Mouse (Mus musculus): ENCODE measurements around the gene Clrn2. TPM values are rescaled to one million over a fixed set of nuclear protein-coding genes. Genes with fewer than 3 reads are reported as not detected.
"Not testable (repeated sequence)": the region's sequence is repeated elsewhere in the genome, so short reads cannot be mapped to it uniquely, and the experiment has no call there.

The Clrn2 gene
- 0.23 TPM in 1 of 2 replicates, not detected in the other for polyA plus RNA-seq (2016; fragmentation: Nextera tagmentation; extraction: Ambion mirVana)

DNA sequence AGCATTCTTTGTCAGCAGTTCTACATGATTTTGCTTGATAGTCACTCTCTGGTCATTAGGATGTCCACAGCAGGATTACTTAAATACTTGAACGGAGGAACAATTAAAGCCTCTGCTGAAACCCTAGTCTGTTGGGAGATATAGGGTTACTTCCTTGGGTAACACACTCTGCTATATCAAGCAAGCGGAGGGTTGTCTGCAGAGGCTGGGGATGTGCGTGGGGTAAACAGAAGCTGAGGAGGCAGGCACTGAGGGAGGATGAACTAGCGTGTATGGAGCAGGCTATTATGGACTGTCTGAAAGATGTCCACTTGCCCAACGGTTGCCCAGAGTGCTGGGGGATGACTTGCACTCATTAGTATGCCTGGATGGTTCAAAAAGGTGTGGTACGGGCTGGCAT is at the start of gene Clrn2:
TSS of gene Clrn2 (plus strand) at position 301 of the 400 bp plus-strand sequence.
- 67% methylated on average over 6 of the region's 6 CpGs for WGBS
- peaks cover 5% of the 10 kb centered on the region; the same call in 1 of the 2 replicates for H3K27me3 ChIP-seq
- H3K4me1 ChIP-seq (replicated peaks): peaks cover 10% of the 10 kb centered on the region
- no peaks in the 10 kb centered on the region for H3K9me3 ChIP-seq
- H3K4me3 ChIP-seq (replicated peaks): no peak within 1 kb of the TSS
- no peaks in the 10 kb centered on the region for H3K36me3 ChIP-seq
- no peak within 1 kb of the TSS for H3K27ac ChIP-seq
- no peak within 1 kb of the TSS for H3K9ac ChIP-seq (replicated peaks)
- no peak within 1 kb of the TSS for H3K4me2 ChIP-seq
- ATAC-seq (ENCODE audit: insufficient number of reproducible peaks, insufficient read depth, low FRiP score, low TSS enrichment, low read depth): no peak

DNA sequence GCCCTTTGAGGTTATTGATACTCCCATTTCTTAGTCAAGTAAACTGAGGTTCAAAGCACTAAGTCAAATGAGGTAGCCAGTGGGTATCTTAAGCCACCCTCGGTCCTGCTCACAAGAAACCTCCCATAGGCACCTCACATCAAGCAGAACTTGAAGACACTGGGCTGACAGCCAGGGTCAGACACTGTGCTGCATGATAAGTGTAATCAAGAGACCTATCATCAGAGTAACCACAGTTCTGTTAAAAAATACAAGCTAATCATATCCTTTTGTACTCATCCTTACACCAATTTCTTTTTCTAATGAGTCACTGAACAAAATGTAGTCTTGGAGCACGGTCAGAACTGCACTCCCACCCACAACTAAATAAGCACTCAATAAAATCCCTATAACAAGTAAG is 47.4 kb upstream of the Clrn2 start:
- Histone ChIP-seq H3K27ac (no peak overlapping the region), H3K27me3 (no peaks in the 10 kb centered on the region), H3K9me3 (no peaks in the 10 kb centered on the region), H3K4me3 (replicated peaks) (no peak overlapping the region), H3K4me1 (replicated peaks) (no peaks in the 10 kb centered on the region; the same call in 1 of the 2 replicates), H3K9ac (replicated peaks) (no peak overlapping the region), H3K36me3 (no peaks in the 10 kb centered on the region), H3K4me2 (no peak overlapping the region)
- ATAC-seq (ENCODE audit: insufficient number of reproducible peaks, insufficient read depth, low FRiP score, low TSS enrichment, low read depth): no peak
- 73% methylated on average over 2 of the region's 2 CpGs for WGBS

DNA sequence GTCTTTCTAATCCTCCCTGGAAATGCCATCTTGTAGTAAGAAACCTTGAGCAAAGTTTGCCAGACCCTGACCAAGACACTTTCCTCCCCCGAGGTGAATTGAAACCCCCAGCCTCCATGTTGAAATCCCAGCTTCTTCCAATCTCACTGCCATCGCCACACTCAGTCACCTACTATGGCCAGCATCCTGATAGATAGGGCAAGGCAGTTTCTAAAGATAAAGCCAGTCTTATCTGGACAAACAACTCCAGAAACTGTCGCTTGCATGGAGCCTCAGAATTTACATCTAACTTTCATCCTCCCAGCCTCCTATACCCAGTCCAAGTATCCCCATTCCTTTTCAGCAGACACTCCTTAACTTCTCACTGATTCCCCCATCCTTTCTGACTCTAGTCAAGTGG is 37.1 kb upstream of the Clrn2 start:
- 91% methylated on average over 3 of the region's 3 CpGs for WGBS
- Histone ChIP-seq H3K4me3 (replicated peaks) (no peak overlapping the region), H3K4me1 (replicated peaks) (no peaks in the 10 kb centered on the region), H3K27me3 (no peaks in the 10 kb centered on the region), H3K9ac (replicated peaks) (no peak overlapping the region), H3K27ac (no peak overlapping the region), H3K9me3 (no peaks in the 10 kb centered on the region), H3K4me2 (no peak overlapping the region), H3K36me3 (no peaks in the 10 kb centered on the region)
- ATAC-seq (ENCODE audit: insufficient number of reproducible peaks, insufficient read depth, low FRiP score, low TSS enrichment, low read depth): no peak

DNA sequence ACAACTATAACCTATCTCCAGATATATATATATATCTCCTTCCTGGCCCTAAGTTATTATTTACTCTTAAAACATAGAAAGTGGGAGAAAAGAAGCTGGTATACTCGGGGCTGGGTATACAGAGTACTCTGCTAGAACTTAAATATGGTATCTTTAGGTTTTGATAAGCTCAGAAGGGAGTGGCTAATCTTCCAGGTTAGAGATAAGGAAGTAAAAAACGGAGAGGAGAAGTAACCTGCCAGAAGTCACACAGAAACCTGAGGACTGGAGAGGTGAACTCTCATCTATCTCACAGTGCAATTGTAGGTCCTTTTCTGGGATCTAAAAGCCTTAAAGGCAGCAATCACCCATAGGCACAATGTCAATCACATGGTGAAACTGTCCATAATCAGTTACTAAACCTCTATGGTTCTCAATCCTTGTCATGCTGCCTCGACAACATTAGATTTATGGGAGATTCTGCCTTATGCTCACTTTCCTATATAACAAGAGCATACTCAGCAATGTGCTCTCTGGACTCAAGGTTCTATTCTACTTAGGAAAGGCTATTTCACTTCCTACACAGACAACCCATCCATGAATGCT is 35.6 kb upstream of the Clrn2 start:
- H3K36me3 ChIP-seq: no peaks in the 10 kb centered on the region
- no peak overlapping the region for H3K27ac ChIP-seq
- ATAC-seq (ENCODE audit: insufficient number of reproducible peaks, insufficient read depth, low FRiP score, low TSS enrichment, low read depth): no peak
- 69% methylated on average over 3 of the region's 3 CpGs for WGBS
- H3K4me3 ChIP-seq (replicated peaks): no peak overlapping the region
- H3K27me3 ChIP-seq: no peaks in the 10 kb centered on the region
- peaks cover 7% of the 10 kb centered on the region; the same call in 1 of the 2 replicates for H3K4me1 ChIP-seq (replicated peaks)
- H3K9ac ChIP-seq (replicated peaks): no peak overlapping the region
- H3K4me2 ChIP-seq: no peak overlapping the region
- H3K9me3 ChIP-seq: no peaks in the 10 kb centered on the region

DNA sequence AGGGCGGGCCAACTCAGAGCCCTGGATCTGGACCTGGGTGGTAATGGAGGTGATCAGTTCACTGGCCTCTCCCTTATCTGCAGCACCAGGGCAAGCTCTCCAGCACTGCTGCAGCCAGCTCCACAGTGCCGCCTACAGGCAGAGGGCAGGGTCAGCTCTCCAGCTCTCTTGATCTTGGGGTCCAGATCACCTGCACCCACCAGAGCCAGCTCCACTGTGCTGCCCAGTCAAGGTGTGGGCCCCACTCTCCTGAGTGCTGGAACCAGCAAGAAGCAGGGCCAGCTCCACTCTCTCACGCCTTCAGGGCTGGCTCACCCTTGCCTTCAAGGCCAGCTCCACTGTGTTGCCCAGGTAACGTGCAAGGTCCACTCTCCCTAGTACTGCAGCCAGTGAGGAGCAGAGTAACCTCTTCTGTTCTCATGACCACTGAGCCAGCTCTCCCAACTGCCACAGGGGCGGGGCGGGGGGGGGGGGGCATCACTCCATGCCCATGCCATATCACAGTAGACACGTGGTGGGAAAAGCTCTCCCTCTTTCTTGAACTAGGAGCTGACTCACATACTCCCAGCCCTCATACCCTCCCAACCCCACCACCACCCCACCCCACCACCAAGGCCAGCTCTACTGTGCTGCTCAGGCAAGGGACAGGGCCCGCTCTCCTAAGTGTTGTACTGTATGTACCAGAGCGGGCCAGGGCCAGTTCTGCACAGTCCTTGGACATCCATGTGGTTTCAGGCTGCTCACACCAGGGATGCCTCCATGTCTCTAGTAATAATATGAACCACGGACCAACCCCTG is 33.5 kb upstream of the Clrn2 start:
- ATAC-seq (ENCODE audit: insufficient number of reproducible peaks, insufficient read depth, low FRiP score, low TSS enrichment, low read depth): no peak
- no peak overlapping the region for H3K27ac ChIP-seq

DNA sequence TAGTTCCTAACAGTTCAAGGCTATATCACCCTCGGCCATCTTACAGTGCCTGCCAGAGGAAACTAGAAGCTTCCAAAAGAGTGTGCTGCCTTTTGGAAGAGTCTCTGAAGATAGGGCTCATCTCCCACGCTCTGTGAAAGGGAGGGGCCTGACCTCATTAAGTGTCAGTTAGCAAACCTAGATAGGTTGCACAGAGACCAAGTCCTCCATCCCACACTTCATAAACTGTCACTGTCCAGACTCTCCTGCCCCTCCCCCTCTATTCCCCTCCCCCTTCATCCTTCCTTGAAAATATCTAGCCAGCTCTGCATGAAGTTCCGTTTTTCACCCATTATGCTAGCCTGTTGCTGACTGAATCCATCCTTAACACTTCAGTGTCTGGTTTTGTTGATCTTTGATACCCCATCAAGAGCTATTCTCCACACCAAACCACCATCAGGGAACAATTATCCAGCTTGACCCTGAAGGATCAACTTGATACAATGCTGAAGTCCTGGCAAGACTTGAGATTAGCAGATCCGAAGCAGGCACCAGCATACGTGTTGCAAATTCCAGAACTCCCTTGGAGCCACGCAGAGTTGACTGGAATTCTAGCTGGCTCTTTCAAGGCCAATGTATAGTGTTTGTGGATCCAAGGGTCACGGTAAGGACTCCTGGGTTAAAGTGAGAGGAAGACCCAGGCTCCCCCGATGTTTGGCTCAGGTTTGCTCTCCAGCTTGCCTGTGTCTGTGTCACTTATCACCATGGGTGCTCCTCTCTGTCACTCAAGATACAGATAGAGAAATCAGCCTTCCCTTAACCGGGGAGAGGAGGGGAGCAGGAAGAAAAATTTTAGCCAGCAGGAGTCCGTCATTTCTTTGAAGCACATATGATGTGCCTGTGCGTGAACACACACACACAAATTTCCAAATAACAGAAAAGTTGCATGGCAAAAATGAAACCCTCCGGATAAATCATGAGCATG is 31.4 kb upstream of the Clrn2 start:
- Histone ChIP-seq H3K27ac (no peak overlapping the region), H3K4me2 (no peak overlapping the region)
- WGBS: 55% methylated on average over 12 of the region's 12 CpGs

More for the DNA sequence above, 33.5 kb upstream of the Clrn2 start:
- Histone ChIP-seq H3K27me3 (no peaks in the 10 kb centered on the region), H3K4me1 (replicated peaks) (peaks cover 7% of the 10 kb centered on the region; the same call in 1 of the 2 replicates), H3K36me3 (no peaks in the 10 kb centered on the region), H3K4me3 (replicated peaks) (no peak overlapping the region), H3K9ac (replicated peaks) (no peak overlapping the region), H3K9me3 (no peaks in the 10 kb centered on the region), H3K4me2 (no peak overlapping the region)
- 75% methylated on average over 10 of the region's 10 CpGs for WGBS

DNA sequence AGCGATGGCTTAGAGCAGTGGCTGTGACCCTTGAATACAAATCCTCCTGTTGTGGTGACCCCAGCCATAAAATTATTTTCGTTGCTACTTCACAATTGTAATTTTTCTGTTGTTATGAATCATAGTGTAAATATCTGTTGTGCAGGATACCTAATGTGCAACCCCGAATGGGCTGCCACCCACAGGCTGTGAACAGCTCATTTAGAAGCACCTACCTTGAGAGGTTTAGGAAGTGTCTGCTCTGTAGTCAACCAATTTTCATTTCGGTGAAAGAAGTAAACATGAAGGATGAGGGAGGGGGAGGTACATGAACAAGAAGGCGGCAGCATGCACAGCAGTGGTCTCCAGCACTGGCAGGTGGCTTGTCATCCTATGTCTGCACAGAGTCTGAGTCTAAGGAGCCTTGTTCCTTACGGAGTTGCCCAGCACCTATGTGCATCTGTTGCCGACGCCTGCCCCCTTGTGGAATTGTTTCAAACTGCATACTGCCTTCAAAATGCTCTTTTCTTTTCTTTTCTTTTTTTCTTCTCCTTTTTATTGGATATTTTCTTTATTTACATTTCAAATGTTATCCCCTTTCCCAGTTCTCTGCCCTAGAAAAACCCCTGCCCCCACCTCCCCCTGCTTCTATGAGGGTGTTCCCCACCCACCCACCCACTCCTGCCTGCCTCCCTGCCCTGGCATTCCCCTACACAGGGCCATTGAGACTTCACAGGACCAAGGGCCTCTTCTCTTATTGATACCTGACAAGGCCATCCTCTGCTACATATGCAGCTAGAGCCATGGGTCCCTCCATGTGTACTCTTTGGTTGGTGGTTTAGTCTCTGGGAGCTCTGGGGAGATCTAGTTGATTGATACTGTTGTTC is 29.3 kb upstream of the Clrn2 start:
- ATAC-seq (ENCODE audit: insufficient number of reproducible peaks, insufficient read depth, low FRiP score, low TSS enrichment, low read depth): peak; percentile 63; the same call in 1 of the 2 replicates
- Histone ChIP-seq H3K4me1 (replicated peaks) (peaks cover 7% of the 10 kb centered on the region; the same call in 1 of the 2 replicates), H3K4me2 (no peak overlapping the region), H3K36me3 (no peaks in the 10 kb centered on the region), H3K27me3 (no peaks in the 10 kb centered on the region), H3K9me3 (no peaks in the 10 kb centered on the region), H3K4me3 (replicated peaks) (no peak overlapping the region), H3K9ac (replicated peaks) (no peak overlapping the region), H3K27ac (no peak overlapping the region)
- WGBS: 40% methylated on average over 8 of the region's 8 CpGs

More for the DNA sequence above, 31.4 kb upstream of the Clrn2 start:
- H3K27me3 ChIP-seq: no peaks in the 10 kb centered on the region
- no peak overlapping the region for H3K4me3 ChIP-seq (replicated peaks)
- no peaks in the 10 kb centered on the region for H3K9me3 ChIP-seq
- H3K36me3 ChIP-seq: no peaks in the 10 kb centered on the region
- no peak for ATAC-seq (ENCODE audit: insufficient number of reproducible peaks, insufficient read depth, low FRiP score, low TSS enrichment, low read depth)
- peaks cover 7% of the 10 kb centered on the region; the same call in 1 of the 2 replicates for H3K4me1 ChIP-seq (replicated peaks)
- no peak overlapping the region for H3K9ac ChIP-seq (replicated peaks)

DNA sequence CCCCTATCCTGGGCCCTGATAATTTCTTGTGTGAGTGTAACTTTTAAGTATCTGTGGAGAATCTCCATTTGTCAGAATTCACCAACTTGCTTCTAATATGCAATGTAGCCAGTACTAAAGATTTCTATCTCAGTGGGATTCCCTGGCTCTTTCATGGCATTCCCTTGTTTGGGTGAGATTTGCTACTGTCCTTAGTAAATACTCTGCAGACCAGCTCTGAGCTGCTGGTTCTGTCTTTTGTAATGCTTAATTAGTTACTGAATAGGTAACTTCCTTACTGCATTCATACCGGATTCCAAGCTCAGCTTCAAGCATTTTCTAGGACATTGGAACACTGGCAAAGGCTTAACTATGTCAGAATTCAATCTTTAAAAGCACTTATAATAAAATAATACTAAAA is 27.8 kb upstream of the Clrn2 start:
- WGBS: 64% methylated on average over 1 of the region's 1 CpGs
- H3K4me2 ChIP-seq; H3K36me3 ChIP-seq; H3K9me3 ChIP-seq; H3K4me3 ChIP-seq (replicated peaks); H3K9ac ChIP-seq (replicated peaks); H3K4me1 ChIP-seq (replicated peaks); H3K27me3 ChIP-seq; H3K27ac ChIP-seq; ATAC-seq (ENCODE audit: insufficient number of reproducible peaks, insufficient read depth, low FRiP score, low TSS enrichment, low read depth): not testable (repeated sequence)

DNA sequence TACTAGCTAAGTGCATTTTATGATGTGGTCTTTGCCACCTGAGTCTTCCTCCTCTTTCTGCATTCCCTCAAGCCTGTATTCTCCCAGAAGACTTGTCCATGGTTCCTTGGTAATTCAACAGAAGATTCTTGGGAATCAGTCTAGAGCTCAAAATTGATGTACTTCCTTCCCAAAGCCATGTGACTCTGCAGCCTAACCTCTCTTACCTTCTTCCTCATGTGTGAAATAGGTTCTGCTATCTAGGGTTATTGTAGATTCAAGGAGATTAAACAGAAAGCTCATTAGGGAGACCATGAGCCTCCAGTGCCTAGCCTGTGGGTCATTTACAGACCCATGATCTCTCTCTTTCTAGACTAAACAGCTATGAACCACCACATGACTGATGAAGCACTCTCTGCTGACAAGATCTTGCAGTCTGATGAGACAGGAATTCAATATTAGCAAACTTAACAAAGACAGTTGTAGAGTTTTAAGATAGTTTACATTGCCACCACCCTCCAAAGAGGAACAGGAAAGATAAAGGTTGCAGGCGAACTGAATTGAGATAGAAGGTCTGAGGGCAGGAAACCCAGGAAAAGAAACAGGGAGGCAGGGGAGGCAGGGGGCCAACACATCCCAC is 27.0 kb upstream of the Clrn2 start:
- Histone ChIP-seq H3K36me3 (no peaks in the 10 kb centered on the region), H3K9ac (replicated peaks) (no peak overlapping the region), H3K4me2 (no peak overlapping the region), H3K27ac (no peak overlapping the region), H3K27me3 (no peaks in the 10 kb centered on the region), H3K4me3 (replicated peaks) (no peak overlapping the region), H3K4me1 (replicated peaks) (peaks cover 7% of the 10 kb centered on the region; the same call in 1 of the 2 replicates), H3K9me3 (no peaks in the 10 kb centered on the region)
- 75% methylated on average over 1 of the region's 1 CpGs for WGBS
- no peak for ATAC-seq (ENCODE audit: insufficient number of reproducible peaks, insufficient read depth, low FRiP score, low TSS enrichment, low read depth)

DNA sequence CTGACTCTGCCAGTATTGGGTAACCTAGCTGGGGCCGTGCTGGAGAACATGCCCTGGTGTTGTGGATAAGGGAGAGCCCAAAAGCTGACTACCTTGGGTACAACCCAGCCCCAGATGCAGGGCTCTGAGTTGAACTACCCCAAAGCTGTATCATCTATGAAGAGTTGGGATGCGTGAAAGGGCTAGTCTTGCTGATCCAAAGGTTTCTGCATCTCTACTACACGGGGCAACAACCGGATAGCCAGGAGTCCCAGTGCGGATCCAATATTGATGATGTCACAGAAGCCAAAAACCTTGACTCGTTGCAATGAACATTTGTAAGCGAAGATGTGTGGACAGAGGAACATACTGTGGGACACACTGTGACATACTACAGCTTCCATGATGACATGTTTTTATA is 25.7 kb upstream of the Clrn2 start:
- ATAC-seq (ENCODE audit: insufficient number of reproducible peaks, insufficient read depth, low FRiP score, low TSS enrichment, low read depth): no peak
- Histone ChIP-seq H3K4me2 (no peak overlapping the region), H3K9ac (replicated peaks) (no peak overlapping the region), H3K4me1 (replicated peaks) (no peaks in the 10 kb centered on the region), H3K36me3 (peaks cover 9% of the 10 kb centered on the region; the same call in 1 of the 2 replicates), H3K4me3 (replicated peaks) (no peak overlapping the region), H3K9me3 (no peaks in the 10 kb centered on the region), H3K27me3 (no peaks in the 10 kb centered on the region), H3K27ac (no peak overlapping the region)
- 91% methylated on average over 7 of the region's 7 CpGs for WGBS
